Mouse (Mus musculus) liver, embryonic 14.5 days (tissue): Measurements from ENCODE around the gene Adamtsl4.

Source experiments
- CTCF ChIP-seq: IDR thresholded peaks from 2 replicates; pipeline ENCODE4 v1.5.1; 2016; ENCODE audit warnings: antibody characterized with exemption, low read depth, control low read depth
- EP300 ChIP-seq: IDR thresholded peaks from 2 replicates; pipeline ENCODE4 v1.6.1; 2016; ENCODE audit warnings: antibody characterized with exemption, low read depth

- TF ChIP-seq CTCF (no peak), EP300 (no peak)
These were observed 2.9 kb downstream of the Adamtsl4 start for GRCm38 (mm10) chr3:95684846-95685245.
